Comparison of ENCODE assay signal across 9 mouse cellular contexts in the genomic region with DNA sequence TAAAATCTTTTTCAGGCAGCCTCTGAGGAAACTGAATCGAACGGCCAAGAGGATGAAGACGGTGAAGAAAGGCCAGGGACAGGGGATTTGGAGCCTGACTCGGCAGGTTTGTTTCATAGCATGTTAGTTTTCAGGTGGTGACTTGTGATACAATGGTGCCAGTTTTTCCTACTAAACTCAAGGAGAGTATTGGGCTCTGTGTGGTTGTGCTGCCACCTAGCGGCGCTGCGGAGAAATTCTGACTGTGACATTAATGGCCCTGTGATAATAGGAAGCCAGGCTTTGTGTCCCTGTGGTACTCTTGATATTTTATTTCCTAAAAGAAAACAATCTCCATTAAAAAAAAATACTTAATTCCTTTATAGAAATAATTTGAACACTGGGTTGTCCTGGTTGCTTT.
DNase-seq lines count a peak whose midpoint lies in the region; ATAC-seq and TF ChIP-seq lines count a peak whose summit lies in the region.
"Had no signal": no experiment of that assay in that cellular context is flagged by ENCODE, and none has a peak within 500 bp of the region (broad histone marks: within the 10 kb centered on the region; RNA-seq: fewer than 3 reads in every experiment).

No protein-coding gene starts in this region.

- intact Hi-C loops in left cerebral cortex, postnatal 25 days (cut with DNase I) = loop anchor here (2.0 kb wide), 1 partner anchor 320 kb away; no protein-coding TSS in a partner anchor

- no peaks in the 10 kb centered on the region for H3K4me1 ChIP-seq in heart, embryonic 10.5 days
- peaks cover 1% of the 10 kb centered on the region; the same call in 1 of the 2 replicates for H3K4me1 ChIP-seq in cerebellum, adult 2 months (ENCODE audit: control insufficient read depth, insufficient read depth, low read length)
- no peaks in the 10 kb centered on the region for H3K4me1 ChIP-seq in forebrain, postnatal 0 days (ENCODE audit: insufficient read depth)
- no peaks in the 10 kb centered on the region for H3K4me1 ChIP-seq in hindbrain, embryonic 16.5 days (ENCODE audit: control insufficient read depth, insufficient read depth, low read depth, low read length)
- H3K4me1 ChIP-seq in midbrain, embryonic 15.5 days = no peaks in the 10 kb centered on the region

- peak; percentile 92 for DNase-seq in heart, adult 11 months
- no peak for DNase-seq in heart, embryonic 10.5 days (ENCODE audit: low spot score)
- DNase-seq in cerebellum, adult 2 months = peak; percentile 72 to 84
- peak; percentile 90 for DNase-seq in forebrain, postnatal 0 days
- DNase-seq in left cerebral cortex, postnatal 25 days (ENCODE audit: low spot score in 2 of 2) = peak; percentile 69 to 83
- DNase-seq in spleen, postnatal 36 days (ENCODE audit: low spot score in 2 of 2) = peak; percentile 5 to 9

- no peak overlapping the region for H3K27ac ChIP-seq in heart, embryonic 10.5 days
- no peak overlapping the region for H3K27ac ChIP-seq in cerebellum, adult 2 months (ENCODE audit: insufficient read depth, low read length)
- no peak overlapping the region for H3K27ac ChIP-seq in forebrain, postnatal 0 days (ENCODE audit: low read depth, low read length)
- no peak overlapping the region for H3K27ac ChIP-seq in hindbrain, embryonic 16.5 days (ENCODE audit: low read depth, low read length)
- H3K27ac ChIP-seq in midbrain, embryonic 15.5 days = no peak overlapping the region

- H3K27me3 ChIP-seq in heart, embryonic 10.5 days (ENCODE audit: insufficient read depth, poor library complexity, severe bottlenecking) = peaks cover 34% of the 10 kb centered on the region
- no peaks in the 10 kb centered on the region for H3K27me3 ChIP-seq in cerebellum, adult 2 months (ENCODE audit: control insufficient read depth, insufficient read depth, low read length)
- no peaks in the 10 kb centered on the region for H3K27me3 ChIP-seq in forebrain, postnatal 0 days (ENCODE audit: insufficient read depth, low read length)
- H3K27me3 ChIP-seq in hindbrain, embryonic 16.5 days (replicated peaks; ENCODE audit: control insufficient read depth, insufficient read depth, low read length) = no peaks in the 10 kb centered on the region
- H3K27me3 ChIP-seq in midbrain, embryonic 15.5 days (replicated peaks) = no peaks in the 10 kb centered on the region

- no peak for TF ChIP-seq POLR2A in cerebellum, adult 2 months (IDR thresholded peaks at IDR 0.05; ENCODE audit: borderline replicate concordance, insufficient read depth, low read length)

- H3K9ac ChIP-seq in forebrain, postnatal 0 days = no peak overlapping the region
- H3K9ac ChIP-seq in hindbrain, embryonic 16.5 days (ENCODE audit: low read depth, low read length) = no peak overlapping the region
- H3K9ac ChIP-seq in midbrain, embryonic 15.5 days = no peak overlapping the region

- ATAC-seq in forebrain, postnatal 0 days = peak; percentile 88
- peak; percentile 82 for ATAC-seq in hindbrain, embryonic 16.5 days
- ATAC-seq in midbrain, embryonic 15.5 days (replicated peaks) = peak; percentile 81

- no peaks in the 10 kb centered on the region for H3K36me3 ChIP-seq in heart, embryonic 10.5 days
- H3K36me3 ChIP-seq in forebrain, postnatal 0 days (ENCODE audit: insufficient read depth) = peaks cover 19% of the 10 kb centered on the region
- no peaks in the 10 kb centered on the region for H3K36me3 ChIP-seq in hindbrain, embryonic 16.5 days (ENCODE audit: control insufficient read depth, insufficient read depth, low read length)
- H3K36me3 ChIP-seq in midbrain, embryonic 15.5 days (replicated peaks) = no peaks in the 10 kb centered on the region

- no peak overlapping the region for H3K4me2 ChIP-seq in forebrain, postnatal 0 days (ENCODE audit: low read depth)
- H3K4me2 ChIP-seq in hindbrain, embryonic 16.5 days (ENCODE audit: low read length) = no peak overlapping the region
- no peak overlapping the region for H3K4me2 ChIP-seq in midbrain, embryonic 15.5 days

- TF ChIP-seq CTCF in cerebellum, adult 2 months (IDR thresholded peaks at IDR 0.05; ENCODE audit: borderline replicate concordance, insufficient read depth, low read depth, low read length) = peak; percentile 94
- peak; percentile 95 for TF ChIP-seq CTCF in forebrain, postnatal 0 days (IDR thresholded peaks at IDR 0.05; ENCODE audit: low read depth)

- H3K4me3 ChIP-seq in heart, embryonic 10.5 days = no peak overlapping the region
- no peak overlapping the region for H3K4me3 ChIP-seq in cerebellum, adult 2 months (replicated peaks; ENCODE audit: insufficient read depth, low read depth, low read length)
- no peak overlapping the region for H3K4me3 ChIP-seq in forebrain, postnatal 0 days (ENCODE audit: low read depth, low read length)
- no peak overlapping the region for H3K4me3 ChIP-seq in hindbrain, embryonic 16.5 days (ENCODE audit: low read length)
- H3K4me3 ChIP-seq in midbrain, embryonic 15.5 days = no peak overlapping the region
- H3K4me3 ChIP-seq: myocyte had no signal

- H3K9me3 ChIP-seq in heart, embryonic 10.5 days = no peaks in the 10 kb centered on the region
- no peaks in the 10 kb centered on the region for H3K9me3 ChIP-seq in forebrain, postnatal 0 days (ENCODE audit: low read length)
- no peaks in the 10 kb centered on the region for H3K9me3 ChIP-seq in hindbrain, embryonic 16.5 days (ENCODE audit: control insufficient read depth, low read length)
- H3K9me3 ChIP-seq in midbrain, embryonic 15.5 days = no peaks in the 10 kb centered on the region

- 7% methylated on average over 7 of the region's 7 CpGs for WGBS in heart, embryonic 10.5 days
- WGBS in cerebellum, adult 2 months = 12% methylated on average over 7 of the region's 7 CpGs
- 9% methylated on average over 7 of the region's 7 CpGs for WGBS in forebrain, postnatal 0 days
- 14% methylated on average over 7 of the region's 7 CpGs for WGBS in hindbrain, embryonic 16.5 days
- WGBS in midbrain, embryonic 15.5 days = 9% methylated on average over 7 of the region's 7 CpGs
